Comparison of ENCODE assay signal across 18 mouse cellular contexts in genomic region chr13:97224341-97224982, GRCm38 (mm10). TPM values are rescaled to one million over a fixed set of nuclear protein-coding genes. Genes with fewer than 3 reads are reported as not detected.
DNase-seq lines count a peak whose midpoint lies in the region; ATAC-seq and TF ChIP-seq lines count a peak whose summit lies in the region.
"Had no signal": no experiment of that assay in that cellular context is flagged by ENCODE, and none has a peak within 500 bp of the region (broad histone marks: within the 10 kb centered on the region; RNA-seq: fewer than 3 reads in every experiment).

No protein-coding gene starts in this region.

- no peaks in the 10 kb centered on the region for H3K36me3 ChIP-seq in lung, embryonic 14.5 days (ENCODE audit: insufficient read depth)
- no peaks in the 10 kb centered on the region for H3K36me3 ChIP-seq in kidney, embryonic 14.5 days (ENCODE audit: control insufficient read depth, insufficient read depth, low read length)
- H3K36me3 ChIP-seq: embryonic facial prominence, embryonic 12.5 days; forebrain, embryonic 10.5 days; midbrain, embryonic 12.5 days had no signal

- no peak; the same call in 1 of the 2 replicates for ATAC-seq in lung, embryonic 14.5 days (ENCODE audit: insufficient read depth)
- ATAC-seq in kidney, embryonic 14.5 days (ENCODE audit: low FRiP score, low TSS enrichment), result 0 out of 2 replicates have a peak, but pooled peaks have one; percentile 16
- ATAC-seq: hindbrain, embryonic 16.5 days had no signal

- TF ChIP-seq CTCF in lung, embryonic 14.5 days (IDR thresholded peaks at IDR 0.05; ENCODE audit: low read depth), result no peak

- no peak overlapping the region for H3K9ac ChIP-seq in lung, embryonic 14.5 days
- no peak overlapping the region for H3K9ac ChIP-seq in kidney, embryonic 14.5 days (ENCODE audit: low read depth, low read length)
- H3K9ac ChIP-seq: embryonic facial prominence, embryonic 12.5 days; midbrain, embryonic 12.5 days had no signal

- peak overlapping the region; percentile 13; the same call in 1 of the 2 replicates for H3K4me2 ChIP-seq in lung, embryonic 14.5 days
- no peak overlapping the region for H3K4me2 ChIP-seq in kidney, embryonic 14.5 days (replicated peaks; ENCODE audit: low read depth, low read length)
- H3K4me2 ChIP-seq: midbrain, embryonic 12.5 days had no signal

- H3K4me1 ChIP-seq in lung, embryonic 14.5 days (ENCODE audit: insufficient read depth), result no peaks in the 10 kb centered on the region
- peaks cover 8% of the 10 kb centered on the region; the same call in 1 of the 2 replicates for H3K4me1 ChIP-seq in kidney, embryonic 14.5 days (ENCODE audit: control insufficient read depth, insufficient read depth, low read length)
- H3K4me1 ChIP-seq: midbrain, embryonic 12.5 days had no signal

- WGBS in lung, embryonic 14.5 days, result 54% methylated on average over 10 of the region's 10 CpGs
- WGBS in kidney, embryonic 14.5 days, result 66% methylated on average over 10 of the region's 10 CpGs

- H3K27ac ChIP-seq in lung, embryonic 14.5 days (ENCODE audit: low read depth), result no peak overlapping the region
- H3K27ac ChIP-seq in kidney, embryonic 14.5 days (ENCODE audit: low read depth, low read length), result no peak overlapping the region
- H3K27ac ChIP-seq: embryonic facial prominence, embryonic 12.5 days; forebrain, embryonic 10.5 days; midbrain, embryonic 12.5 days had no signal

- DNase-seq in lung, embryonic 14.5 days, result no peak
- no peak for DNase-seq in lung, postnatal 25 days (ENCODE audit: low spot score)
- DNase-seq in liver, result peak; percentile 37
- peak; percentile 85 for DNase-seq in yolk sac, embryonic 10.5 days (ENCODE audit: low spot score)
- no peak for DNase-seq in retina, postnatal 1 day
- DNase-seq in embryo, embryonic 10.5 days (ENCODE audit: low spot score), result no peak
- DNase-seq in layer of hippocampus, postnatal 14 days (ENCODE audit: low spot score in 2 of 2), result no peak
- DNase-seq: adrenal gland, postnatal 25 days; cerebellum, postnatal 10 days; heart, adult 18-20 months; lung, postnatal 14 days; right cerebral cortex, postnatal 14 days; thymus, postnatal 36 days had no signal

- no peak overlapping the region for H3K4me3 ChIP-seq in lung, embryonic 14.5 days (ENCODE audit: low read depth, low read length)
- no peak overlapping the region for H3K4me3 ChIP-seq in kidney, embryonic 14.5 days (ENCODE audit: low read length)
- H3K4me3 ChIP-seq: embryonic facial prominence, embryonic 12.5 days; forebrain, embryonic 10.5 days; midbrain, embryonic 12.5 days had no signal

- H3K27me3 ChIP-seq in lung, embryonic 14.5 days (ENCODE audit: insufficient read depth, low read length), result no peaks in the 10 kb centered on the region
- H3K27me3 ChIP-seq in kidney, embryonic 14.5 days (ENCODE audit: control insufficient read depth, insufficient read depth, low read length), result no peaks in the 10 kb centered on the region
- H3K27me3 ChIP-seq: embryonic facial prominence, embryonic 12.5 days; midbrain, embryonic 12.5 days had no signal

- no peaks in the 10 kb centered on the region for H3K9me3 ChIP-seq in lung, embryonic 14.5 days (ENCODE audit: low read depth, low read length)
- peaks cover 4% of the 10 kb centered on the region; the same call in 1 of the 2 replicates for H3K9me3 ChIP-seq in kidney, embryonic 14.5 days (ENCODE audit: control insufficient read depth, low read length)
- H3K9me3 ChIP-seq: midbrain, embryonic 12.5 days had no signal

RNA-seq across cellular contexts. Expression of gene Enc1, which starts 16.4 kb away (rescaled TPM):
- polyA plus RNA-seq in lung, embryonic 14.5 days (2014; fragmentation: Nextera tagmentation; extraction: Ambion mirVana), result 14.0 and 14.1 TPM in 2 replicates
- polyA plus RNA-seq in kidney, embryonic 14.5 days (2014; fragmentation: Nextera tagmentation; extraction: Ambion mirVana), result 14.2 and 14.6 TPM in 2 replicates
- total RNA-seq in layer of hippocampus, postnatal 14 days (2021), result 100 to 1,000 TPM; 582 to 626 TPM

RNA-seq across cellular contexts. Expression of gene Hexb, which starts 26.3 kb away (rescaled TPM):
- polyA plus RNA-seq in lung, embryonic 14.5 days (2014; fragmentation: Nextera tagmentation; extraction: Ambion mirVana), result 22.9 and 26.4 TPM in 2 replicates
- polyA plus RNA-seq in kidney, embryonic 14.5 days (2014; fragmentation: Nextera tagmentation; extraction: Ambion mirVana), result 25.3 and 31.3 TPM in 2 replicates
- total RNA-seq in layer of hippocampus, postnatal 14 days (2021), result 100 to 1,000 TPM; 111 to 112 TPM

Comparison
In these comparisons a context has a peak if more than half of its experiments do, and no peak if none do; other contexts are left out.
1. DNase-seq: peak in liver (single experiment) and yolk sac, embryonic 10.5 days (single experiment); none in lung, embryonic 14.5 days (single experiment), lung, postnatal 25 days (single experiment), retina, postnatal 1 day (single experiment), embryo, embryonic 10.5 days (single experiment) and layer of hippocampus, postnatal 14 days (0 of 2).